Mouse (Mus musculus): ENCODE measurements around the gene Corin. TPM values are rescaled to one million over a fixed set of nuclear protein-coding genes. Genes with fewer than 3 reads are reported as not detected.
A peak's percentile ranks its signal among the peaks of the same experiment; 100 is the strongest.

Gene Corin
- total RNA-seq, 2 experiments from 2014 or later, result 116 to 139 TPM

- no peak for DNase-seq (ENCODE audit: low spot score)
- intact Hi-C loops (cut with DNase I), result loop anchor here (5.0 kb wide), 1 partner anchor 39 kb away; no protein-coding TSS in a partner anchor
Observed at GRCm38 (mm10) chr5:72446104-72446503, 58.2 kb downstream of the Corin start.

GRCm38 (mm10) chr5:72443946-72444345 is 60.3 kb downstream of the Corin start:
- no peak for DNase-seq (ENCODE audit: low spot score)
- intact Hi-C loops (cut with DNase I), result no loop called here

GRCm38 (mm10) chr5:72443007-72443406 is 61.3 kb downstream of the Corin start:
- intact Hi-C loops (cut with DNase I), result no loop called here
- DNase-seq (ENCODE audit: low spot score), result no peak

GRCm38 (mm10) chr5:72441181-72441580 is 63.1 kb downstream of the Corin start:
- intact Hi-C loops (cut with DNase I), result no loop called here

GRCm38 (mm10) chr5:72435085-72435484 is 69.2 kb downstream of the Corin start:
- intact Hi-C loops (cut with DNase I), result no loop called here
- no peak for DNase-seq (ENCODE audit: low spot score)

More at GRCm38 (mm10) chr5:72441181-72441580, 63.1 kb downstream of the Corin start:
- no peak for DNase-seq (ENCODE audit: low spot score)

GRCm38 (mm10) chr5:72431856-72432255 is 72.4 kb downstream of the Corin start:
- DNase-seq (ENCODE audit: low spot score), result no peak
- intact Hi-C loops (cut with DNase I), result no loop called here

- no peak for DNase-seq (ENCODE audit: low spot score)
- intact Hi-C loops (cut with DNase I), result no loop called here
Observed at GRCm38 (mm10) chr5:72427556-72427955, 76.7 kb downstream of the Corin start.

GRCm38 (mm10) chr5:72425342-72426010 is 78.8 kb downstream of the Corin start:
- DNase-seq (ENCODE audit: low spot score), result no peak
- intact Hi-C loops (cut with DNase I), result no loop called here

- intact Hi-C loops (cut with DNase I), result no loop called here
Observed at GRCm38 (mm10) chr5:72411874-72412329, 92.4 kb downstream of the Corin start.

GRCm38 (mm10) chr5:72410841-72411240 is 93.4 kb downstream of the Corin start:
- intact Hi-C loops (cut with DNase I), result no loop called here

More at GRCm38 (mm10) chr5:72411874-72412329, 92.4 kb downstream of the Corin start:
- peak; percentile 21 for DNase-seq (ENCODE audit: low spot score)

GRCm38 (mm10) chr5:72403376-72403775 is 100.9 kb downstream of the Corin start:
- DNase-seq (ENCODE audit: low spot score), result no peak
- intact Hi-C loops (cut with DNase I), result no loop called here

More at GRCm38 (mm10) chr5:72410841-72411240, 93.4 kb downstream of the Corin start:
- DNase-seq (ENCODE audit: low spot score), result no peak

- intact Hi-C loops (cut with DNase I), result no loop called here
- no peak for DNase-seq (ENCODE audit: low spot score)
Observed at GRCm38 (mm10) chr5:72402913-72403312, 101.4 kb downstream of the Corin start.

- DNase-seq (ENCODE audit: low spot score), result no peak
- intact Hi-C loops (cut with DNase I), result no loop called here
Observed at GRCm38 (mm10) chr5:72401778-72402177, 102.5 kb downstream of the Corin start.

GRCm38 (mm10) chr5:72401251-72401650 is 103.0 kb downstream of the Corin start:
- no peak for DNase-seq (ENCODE audit: low spot score)
- intact Hi-C loops (cut with DNase I), result no loop called here

GRCm38 (mm10) chr5:72382148-72382547 is 122.1 kb downstream of the Corin start:
- no peak for DNase-seq (ENCODE audit: low spot score)
- intact Hi-C loops (cut with DNase I), result no loop called here

GRCm38 (mm10) chr5:72380616-72381015 is 123.7 kb downstream of the Corin start:
- intact Hi-C loops (cut with DNase I), result no loop called here

GRCm38 (mm10) chr5:72368004-72368403 is 136.3 kb downstream of the Corin start:
- intact Hi-C loops (cut with DNase I), result no loop called here
- DNase-seq (ENCODE audit: low spot score), result no peak

More at GRCm38 (mm10) chr5:72380616-72381015, 123.7 kb downstream of the Corin start:
- DNase-seq (ENCODE audit: low spot score), result no peak

GRCm38 (mm10) chr5:72365801-72366200 is 138.5 kb downstream of the Corin start:
- DNase-seq (ENCODE audit: low spot score), result no peak
- intact Hi-C loops (cut with DNase I), result no loop called here

- DNase-seq (ENCODE audit: low spot score), result no peak
- intact Hi-C loops (cut with DNase I), result no loop called here
Observed at GRCm38 (mm10) chr5:72363838-72364237, 140.4 kb downstream of the Corin start.

GRCm38 (mm10) chr5:72353746-72354145 is 150.5 kb downstream of the Corin start:
- intact Hi-C loops (cut with DNase I), result no loop called here
- DNase-seq (ENCODE audit: low spot score), result no peak

- DNase-seq (ENCODE audit: low spot score), result no peak
Observed at GRCm38 (mm10) chr5:72350081-72350758, 154.1 kb downstream of the Corin start.

More at GRCm38 (mm10) chr5:72350081-72350758, 154.1 kb downstream of the Corin start:
- intact Hi-C loops (cut with DNase I), result loop anchor here (2.0 kb wide), 3 partner anchors 157 to 361 kb away; no protein-coding TSS in a partner anchor

All from heart, postnatal 25 days (tissue).